In the genomic region with DNA sequence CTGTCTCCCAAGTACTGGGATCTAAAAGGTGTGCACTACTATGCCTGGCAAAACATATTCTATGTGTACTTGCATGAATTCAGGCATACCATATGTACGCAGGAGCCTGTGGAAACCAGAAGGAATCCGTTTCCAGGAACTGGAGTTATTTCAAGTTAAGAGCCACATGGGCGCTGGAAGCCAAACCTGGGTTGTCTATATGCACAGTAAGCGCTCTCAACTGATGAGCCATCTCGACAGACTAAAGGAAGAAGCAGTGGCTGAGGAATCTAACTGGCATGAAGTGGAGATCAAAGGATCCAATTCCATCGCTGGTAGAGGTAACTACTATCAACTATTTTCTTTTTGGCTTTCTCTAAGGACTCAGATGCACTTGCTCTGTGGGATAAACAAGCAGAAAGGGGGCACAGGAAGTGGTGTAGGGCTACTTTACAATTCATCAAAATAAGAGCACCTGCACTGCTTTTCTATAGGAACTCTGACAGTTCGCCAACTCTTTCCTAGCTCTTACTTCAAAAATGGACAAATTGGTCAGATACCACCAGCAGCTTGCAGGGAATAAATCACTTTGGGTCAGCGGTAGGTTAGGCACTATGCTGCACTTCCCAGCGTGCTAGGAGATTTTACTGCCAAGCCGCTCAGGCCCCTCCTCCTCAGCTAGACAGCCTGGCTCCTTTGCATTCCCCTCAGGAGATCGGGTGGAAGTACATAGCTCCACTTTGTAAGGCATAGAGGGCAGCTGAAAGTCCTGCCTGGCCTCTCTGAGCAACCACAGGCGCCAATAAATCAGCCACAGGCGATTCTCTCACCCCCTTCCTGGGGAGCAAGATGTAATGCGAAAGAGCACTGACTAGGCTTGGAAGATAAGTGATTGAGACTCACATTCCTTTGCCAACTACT, we compare ENCODE assay signal across 8 mouse cellular contexts. TPM values are rescaled to one million over a fixed set of nuclear protein-coding genes. Genes with fewer than 3 reads are reported as not detected.
DNase-seq lines count a peak whose midpoint lies in the region; ATAC-seq and TF ChIP-seq lines count a peak whose summit lies in the region.

No protein-coding gene starts in this region.

- H3K9ac ChIP-seq in ES-Bruce4 (ENCODE audit: low read depth, poor library complexity, severe bottlenecking) = peak overlapping the region; percentile 92; the same call in 1 of the 2 replicates
- peak overlapping the region; percentile 99 for H3K9ac ChIP-seq in heart, embryonic 13.5 days

- no peaks in the 10 kb centered on the region for H3K36me3 ChIP-seq in ES-Bruce4 (ENCODE audit: control insufficient read depth, insufficient read depth, low read length, poor library complexity, severe bottlenecking)
- peaks cover 6% of the 10 kb centered on the region for H3K36me3 ChIP-seq in heart, embryonic 13.5 days

- TF ChIP-seq POLR2A in ES-Bruce4 (IDR thresholded peaks at IDR 0.05; ENCODE audit: insufficient read depth, low read length) = no peak

- no peaks in the 10 kb centered on the region for H3K27me3 ChIP-seq in ES-Bruce4 (ENCODE audit: control insufficient read depth, insufficient read depth, low read length, poor library complexity, severe bottlenecking)
- H3K27me3 ChIP-seq in heart, embryonic 13.5 days (replicated peaks) = no peaks in the 10 kb centered on the region

- peak; percentile 31 for DNase-seq in cerebellum, adult 11 months
- no peak for DNase-seq in cerebellum, postnatal 4 days (ENCODE audit: low spot score in 2 of 2)
- peak; percentile 49 to 54 for DNase-seq in cerebellum, postnatal 14 days
- peak; percentile 52 to 74 for DNase-seq in kidney, postnatal 25 days
- DNase-seq in naive thymus-derived CD4-positive, alpha-beta T cell, adult 2 months (ENCODE audit: low read depth) = peak; percentile 71
- DNase-seq in frontal cortex, postnatal 14 days (ENCODE audit: low spot score in 2 of 2) = no peak

- no peaks in the 10 kb centered on the region for H3K4me1 ChIP-seq in ES-Bruce4 (ENCODE audit: control insufficient read depth, insufficient read depth, low read length)
- peaks cover 52% of the 10 kb centered on the region for H3K4me1 ChIP-seq in heart, embryonic 13.5 days

- TF ChIP-seq CTCF in ES-Bruce4 (IDR thresholded peaks at IDR 0.05; ENCODE audit: low read depth, low read length) = no peak

- no peaks in the 10 kb centered on the region for H3K9me3 ChIP-seq in ES-Bruce4 (replicated peaks; ENCODE audit: control insufficient read depth, insufficient read depth, low read length, poor library complexity, severe bottlenecking)
- H3K9me3 ChIP-seq in heart, embryonic 13.5 days = no peaks in the 10 kb centered on the region

- H3K27ac ChIP-seq in ES-Bruce4 (ENCODE audit: insufficient read depth, low read length) = 0 out of 2 replicates have a peak overlapping the region, but pooled peaks have one; percentile 42
- peak overlapping the region; percentile 100 for H3K27ac ChIP-seq in heart, embryonic 13.5 days (replicated peaks)

- peak overlapping the region; percentile 4; the same call in 1 of the 2 replicates for H3K4me3 ChIP-seq in ES-Bruce4 (ENCODE audit: low read depth, low read length)
- H3K4me3 ChIP-seq in heart, embryonic 13.5 days = peak overlapping the region; percentile 96

- peak overlapping the region; percentile 95 for H3K4me2 ChIP-seq in heart, embryonic 13.5 days

- WGBS in heart, embryonic 13.5 days = 19% methylated on average over 14 of the region's 14 CpGs

- no peak for TF ChIP-seq EP300 in ES-Bruce4 (IDR thresholded peaks at IDR 0.05; ENCODE audit: insufficient read depth, low read depth, low read length)

- no peak for ATAC-seq in heart, embryonic 13.5 days (ENCODE audit: extremely low read depth, insufficient number of reproducible peaks, low FRiP score, low TSS enrichment)

RNA-seq across cellular contexts. Expression of a gene that starts 2.1 kb away (rescaled TPM):
- polyA plus RNA-seq in ES-Bruce4 (2011; ENCODE audit: insufficient read depth, insufficient read length, low read depth, missing spikeins) = 23.1 and 30.8 TPM in 2 replicates
- 11.8 and 13.2 TPM in 2 replicates for polyA plus RNA-seq in heart, embryonic 13.5 days (2015; fragmentation: Nextera tagmentation; extraction: Ambion mirVana)

RNA-seq across cellular contexts. Expression of a gene that starts 2.7 kb away (rescaled TPM):
- polyA plus RNA-seq in ES-Bruce4 (2011; ENCODE audit: insufficient read depth, insufficient read length, low read depth, missing spikeins) = 5.8 and 6.1 TPM in 2 replicates
- 6.3 and 6.4 TPM in 2 replicates for polyA plus RNA-seq in heart, embryonic 13.5 days (2015; fragmentation: Nextera tagmentation; extraction: Ambion mirVana)

RNA-seq across cellular contexts. Expression of a gene that starts 36.6 kb away (rescaled TPM):
- polyA plus RNA-seq in ES-Bruce4 (2011; ENCODE audit: insufficient read depth, insufficient read length, low read depth, missing spikeins) = 8.2 and 8.7 TPM in 2 replicates
- polyA plus RNA-seq in heart, embryonic 13.5 days (2015; fragmentation: Nextera tagmentation; extraction: Ambion mirVana) = 15.1 and 15.5 TPM in 2 replicates

RNA-seq across cellular contexts. Expression of a gene that starts 42.7 kb away (rescaled TPM):
- 9.3 and 11.1 TPM in 2 replicates for polyA plus RNA-seq in ES-Bruce4 (2011; ENCODE audit: insufficient read depth, insufficient read length, low read depth, missing spikeins)
- polyA plus RNA-seq in heart, embryonic 13.5 days (2015; fragmentation: Nextera tagmentation; extraction: Ambion mirVana) = 4.0 and 4.4 TPM in 2 replicates

RNA-seq across cellular contexts. Expression of a gene that starts 50.0 kb away (rescaled TPM):
- 1.1 and 2.1 TPM in 2 replicates for polyA plus RNA-seq in ES-Bruce4 (2011; ENCODE audit: insufficient read depth, insufficient read length, low read depth, missing spikeins)
- 2.0 and 3.1 TPM in 2 replicates for polyA plus RNA-seq in heart, embryonic 13.5 days (2015; fragmentation: Nextera tagmentation; extraction: Ambion mirVana)

Comparison
In these comparisons a context has a peak if more than half of its experiments do, and no peak if none do; other contexts are left out.
1. DNase-seq: peak in cerebellum, adult 11 months (single experiment), cerebellum, postnatal 14 days (2 of 2), kidney, postnatal 25 days (2 of 2) and naive thymus-derived CD4-positive, alpha-beta T cell, adult 2 months (single experiment); none in cerebellum, postnatal 4 days (0 of 2) and frontal cortex, postnatal 14 days (0 of 2).